Mouse (Mus musculus) pancreas, adult 10 weeks (tissue): ENCODE measurements around the gene Csn1s2b. TPM values are rescaled to one million over a fixed set of nuclear protein-coding genes. Genes with fewer than 3 reads are reported as not detected.

Source experiments
- polyA plus RNA-seq: library from polyadenylated mRNA; stranded (reverse); fragments of 350-450 nt; fragmentation: Illumina TruSeq; extraction: RNeasy Lipid Tissue Mini Kit (QIAGEN cat#74804); gene quantifications from one replicate; pipeline ENCODE4 v1.2.3, GENCODE M21; 2015; ENCODE audit warnings: low read depth, low replicate concordance; ENCODE audit not compliant: insufficient read depth

Csn1s2b gene
- not detected for polyA plus RNA-seq

DNA sequence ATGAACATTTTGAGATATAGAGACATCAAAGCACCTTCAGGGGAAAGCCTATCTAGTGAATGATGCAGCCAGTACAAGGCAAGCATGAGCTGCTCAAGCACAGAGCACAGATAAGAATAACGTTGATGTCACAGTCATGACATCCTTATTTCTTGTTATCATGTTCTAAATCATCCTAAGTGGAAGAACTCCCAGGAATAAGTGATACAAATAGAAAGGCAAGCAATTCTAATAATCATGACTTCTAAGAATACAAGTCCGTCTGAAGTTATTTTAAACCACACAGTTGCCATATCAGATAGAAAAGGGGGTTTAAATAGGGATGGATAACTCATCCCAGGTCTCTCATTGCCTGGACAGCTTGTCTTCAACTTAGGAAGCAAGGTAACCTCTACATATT lies at the start of gene Csn1s2b:
Gene Csn1s2b, plus strand, starts transcription at position 301 of the 400 bp plus-strand sequence.

GRCm38 (mm10) chr5:87774267-87774666 lies 33.6 kb upstream of the Csn1s2b start, which contains the start of gene Csn1s2a:
Gene Csn1s2a (plus strand): TSS chr5:87774567.

DNA sequence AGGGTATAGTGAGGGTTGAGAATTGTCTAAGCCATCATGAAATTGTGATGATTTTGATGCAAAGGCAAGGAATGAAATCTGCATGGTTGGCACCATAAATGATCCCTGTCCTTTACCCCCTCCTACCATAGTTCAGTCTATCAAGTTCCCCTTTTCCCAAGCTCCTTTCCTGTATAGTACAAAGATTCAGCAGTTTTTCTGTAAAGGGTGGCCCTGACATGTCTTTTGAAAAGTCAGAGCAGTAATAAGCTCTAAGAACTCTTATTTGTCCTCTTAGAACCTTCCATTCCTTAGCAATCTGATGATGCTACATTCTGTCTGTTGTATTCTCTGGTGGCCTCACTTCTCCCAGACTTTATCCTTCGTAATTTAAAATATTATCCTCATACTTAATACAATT lies 17.5 kb downstream of the Csn1s2b start, which contains the start of gene Prr27:
Gene Prr27, plus strand, starts transcription at position 301 of the 400 bp plus-strand sequence.

Other genes with a start within 250 kb of the Csn1s2b start
- 1.00 TPM for gene Sult1d1, start 239.1 kb upstream of the Csn1s2b start, polyA plus RNA-seq
- not detected for gene Sult1e1, start 216.5 kb upstream of the Csn1s2b start, polyA plus RNA-seq
- gene Csn1s1, start 141.9 kb upstream of the Csn1s2b start, polyA plus RNA-seq, result not detected
- not detected for gene Csn2, start 108.5 kb upstream of the Csn1s2b start, polyA plus RNA-seq
- not detected for gene Csn1s2a, start 33.5 kb upstream of the Csn1s2b start, polyA plus RNA-seq
- gene Prr27, start 17.6 kb downstream of the Csn1s2b start, polyA plus RNA-seq, result not detected
- not detected for gene Odam, start 76.9 kb downstream of the Csn1s2b start, polyA plus RNA-seq
- gene Csn3, start 117.5 kb downstream of the Csn1s2b start, polyA plus RNA-seq, result not detected
- gene 2310003L06Rik, start 161.4 kb downstream of the Csn1s2b start, polyA plus RNA-seq, result not detected
- gene Gm28434, start 161.4 kb downstream of the Csn1s2b start, polyA plus RNA-seq, result not detected
- gene Cabs1, start 171.4 kb downstream of the Csn1s2b start, polyA plus RNA-seq, result not detected
- not detected for gene Smr3a, start 194.5 kb downstream of the Csn1s2b start, polyA plus RNA-seq